Mouse (Mus musculus): ENCODE data around the gene Fam53b.

GRCm38 (mm10) chr7:132665664-132666382 is 147.9 kb downstream of the Fam53b start:
- TF ChIP-seq EP300 (IDR thresholded peaks at IDR 0.05; ENCODE audit: low read length), result no peak
- TF ChIP-seq TBP (conservative IDR thresholded peaks at IDR 0.05; ENCODE audit: low read depth, low read length), result no peak
- TF ChIP-seq POLR2A (IDR thresholded peaks at IDR 0.05; ENCODE audit: low read depth, low read length), result no peak
- no peak for TF ChIP-seq NELFE (IDR thresholded peaks at IDR 0.05; ENCODE audit: low read depth, low read length)
- no peak for TF ChIP-seq CTCF (conservative IDR thresholded peaks at IDR 0.05 in 1 of 2, IDR thresholded peaks at IDR 0.05 in 1 of 2; ENCODE audit: low read depth in 2 of 2, low read length in 2 of 2)
- TF ChIP-seq USF1 (IDR thresholded peaks at IDR 0.05; ENCODE audit: low read depth, low read length), result no peak
- TF ChIP-seq POLR2AphosphoS2 (IDR thresholded peaks at IDR 0.05; ENCODE audit: low read depth, low read length), result no peak
- TF ChIP-seq ZNF384 (IDR thresholded peaks at IDR 0.05; ENCODE audit: low read depth, low read length), result no peak
- no peak for TF ChIP-seq JUND (conservative IDR thresholded peaks at IDR 0.05; ENCODE audit: low read depth, low read length)
- no peak for TF ChIP-seq MAZ (IDR thresholded peaks at IDR 0.05; ENCODE audit: low read depth, low read length)
- TF ChIP-seq ZC3H11A (IDR thresholded peaks at IDR 0.05; ENCODE audit: low read depth, low read length), result no peak

Measured in CH12.LX (cell line).